Comparison of ENCODE assay signal across 9 mouse cellular contexts in the genomic region with DNA sequence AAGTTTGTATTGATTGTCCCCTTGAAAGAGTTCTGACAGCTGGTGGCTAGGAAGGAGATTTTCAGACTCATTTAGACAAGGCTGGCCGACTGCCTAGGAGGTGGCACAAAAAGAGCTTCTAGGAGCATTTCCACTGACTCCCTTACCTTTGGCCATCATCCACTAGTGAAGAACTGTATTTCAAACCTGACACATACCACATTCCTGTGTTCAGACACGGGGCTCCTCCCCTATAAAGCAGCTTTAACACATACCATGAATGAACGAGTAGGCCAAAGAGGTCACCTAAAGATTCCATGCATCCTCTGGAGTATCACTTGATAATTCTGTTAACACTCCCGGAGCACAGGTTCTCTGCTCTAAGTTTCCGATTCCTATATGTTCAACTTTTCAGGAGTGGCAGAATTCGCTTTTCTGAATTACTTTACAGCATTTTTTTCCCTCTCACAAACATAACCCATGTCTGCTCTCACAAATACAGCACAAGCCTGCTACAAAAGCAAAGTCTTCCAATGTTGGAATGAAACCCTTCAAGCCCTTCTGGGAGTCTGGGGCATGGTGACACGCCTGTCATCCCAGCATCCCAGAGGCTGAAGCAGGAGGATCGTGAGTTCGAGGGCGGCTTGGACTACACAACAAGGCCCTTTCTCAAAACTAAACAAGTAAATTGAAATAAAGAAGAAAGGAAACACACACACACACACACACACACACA. TPM values are rescaled to one million over a fixed set of nuclear protein-coding genes. Genes with fewer than 3 reads are reported as not detected.
DNase-seq lines count a peak whose midpoint lies in the region; ATAC-seq and TF ChIP-seq lines count a peak whose summit lies in the region.
"Had no signal": no experiment of that assay in that cellular context is flagged by ENCODE, and none has a peak within 500 bp of the region (broad histone marks: within the 10 kb centered on the region; RNA-seq: fewer than 3 reads in every experiment).

No protein-coding gene starts in this region.

- whole genome bisulfite sequencing in limb, embryonic 14.5 days, result 18% methylated on average over 10 of the region's 10 CpGs
- 22% methylated on average over 10 of the region's 10 CpGs for WGBS in neural tube, embryonic 14.5 days

- no peak for TF ChIP-seq POLR2A in limb, embryonic 14.5 days (IDR thresholded peaks at IDR 0.05; ENCODE audit: borderline replicate concordance, extremely low read depth, insufficient read depth, insufficient read length)

- H3K4me2 ChIP-seq in limb, embryonic 14.5 days (replicated peaks; ENCODE audit: low read depth, low read length, severe bottlenecking), result peak overlapping the region; percentile 60
- H3K4me2 ChIP-seq in neural tube, embryonic 14.5 days (ENCODE audit: low read depth, low read length), result peak overlapping the region; percentile 69

- H3K36me3 ChIP-seq in limb, embryonic 14.5 days (ENCODE audit: control insufficient read depth, insufficient read depth, low read length), result peaks cover 9% of the 10 kb centered on the region
- no peaks in the 10 kb centered on the region; the same call in 1 of the 2 replicates for H3K36me3 ChIP-seq in neural tube, embryonic 14.5 days (ENCODE audit: control insufficient read depth, insufficient read depth, low read length)

- intact Hi-C loops in gastrocnemius, postnatal 36 days (cut with DNase I), result loop anchor here (5.0 kb wide), 1 partner anchor 130 kb away; no protein-coding TSS in a partner anchor

- peak overlapping the region; percentile 88 for H3K9ac ChIP-seq in limb, embryonic 14.5 days (ENCODE audit: low read depth, low read length, severe bottlenecking)
- H3K9ac ChIP-seq in neural tube, embryonic 14.5 days (replicated peaks; ENCODE audit: low read depth, low read length), result peak overlapping the region; percentile 43

- 0 out of 2 replicates have a peak, but pooled peaks cover 4% of the 10 kb centered on the region for H3K4me1 ChIP-seq in limb, embryonic 14.5 days (ENCODE audit: control insufficient read depth, insufficient read depth, low read length)
- peaks cover 4% of the 10 kb centered on the region; the same call in 1 of the 2 replicates for H3K4me1 ChIP-seq in neural tube, embryonic 14.5 days (ENCODE audit: control insufficient read depth, insufficient read depth, low read length)

- H3K9me3 ChIP-seq in limb, embryonic 14.5 days (ENCODE audit: control insufficient read depth, low read length), result no peaks in the 10 kb centered on the region
- no peaks in the 10 kb centered on the region for H3K9me3 ChIP-seq in neural tube, embryonic 14.5 days (ENCODE audit: control insufficient read depth, low read length)

- peak overlapping the region; percentile 77 for H3K27ac ChIP-seq in limb, embryonic 14.5 days (replicated peaks; ENCODE audit: low read depth, low read length)
- H3K27ac ChIP-seq in neural tube, embryonic 14.5 days (ENCODE audit: low read depth, low read length), result peak overlapping the region; percentile 52; the same call in 1 of the 2 replicates

- H3K4me3 ChIP-seq in limb, embryonic 14.5 days (replicated peaks; ENCODE audit: low read length), result peak overlapping the region; percentile 72
- H3K4me3 ChIP-seq in neural tube, embryonic 14.5 days (ENCODE audit: low read depth, low read length), result peak overlapping the region; percentile 66

- DNase-seq in gastrocnemius, adult 18-20 months (ENCODE audit: low spot score), result peak; percentile 9
- DNase-seq in gastrocnemius, postnatal 36 days, result no peak
- peak; percentile 51 for DNase-seq in 416B (ENCODE audit: low read depth)
- DNase-seq in cerebellum, adult 18-20 months, result peak; percentile 18 to 21
- peak; percentile 0 for DNase-seq in forelimb bud, embryonic 11.5 days (ENCODE audit: low read depth, low spot score)
- DNase-seq in limb, embryonic 14.5 days (ENCODE audit: low spot score), result no peak
- DNase-seq in ovary, adult 18-20 months (ENCODE audit: low spot score), result no peak

- H3K27me3 ChIP-seq in limb, embryonic 14.5 days (ENCODE audit: control insufficient read depth, insufficient read depth, low read length), result no peaks in the 10 kb centered on the region
- H3K27me3 ChIP-seq in neural tube, embryonic 14.5 days (ENCODE audit: control insufficient read depth, insufficient read depth, low read length), result no peaks in the 10 kb centered on the region
- H3K27me3 ChIP-seq: Patski had no signal

- ATAC-seq in limb, embryonic 14.5 days (ENCODE audit: low FRiP score, low read depth), result peak; percentile 34
- no peak for ATAC-seq in neural tube, embryonic 14.5 days (ENCODE audit: low read depth)

RNA-seq across cellular contexts. Expression of gene Magohb, which starts 0.6 kb away (rescaled TPM):
- 1 to 10 TPM; 3.6 to 5.2 TPM for total RNA-seq in gastrocnemius, adult 18-20 months (2021)
- 1 to 10 TPM; 2.6 to 4.5 TPM for total RNA-seq in gastrocnemius, postnatal 36 days (2021)
- 26.2 and 35.8 TPM in 2 replicates for polyA plus RNA-seq in limb, embryonic 14.5 days (2012; rRNA removed)
- polyA plus RNA-seq in limb, embryonic 14.5 days (2014; fragmentation: Nextera tagmentation; extraction: Ambion mirVana), result 54.4 and 61.1 TPM in 2 replicates
- 40.9 and 42.0 TPM in 2 replicates for polyA plus RNA-seq in neural tube, embryonic 14.5 days (2014; fragmentation: Nextera tagmentation; extraction: Ambion mirVana)

RNA-seq across cellular contexts. Expression of gene Klra2, which starts 45.3 kb away (rescaled TPM):
- under 1 TPM in 1 of 2 experiments, not detected in 1; 0.14 TPM for total RNA-seq in gastrocnemius, adult 18-20 months (2021)
- total RNA-seq in gastrocnemius, postnatal 36 days (2021), result not detected
- 0.20 and 0.22 TPM in 2 replicates for polyA plus RNA-seq in limb, embryonic 14.5 days (2012; rRNA removed)
- 0.14 TPM in 1 of 2 replicates, not detected in the other for polyA plus RNA-seq in limb, embryonic 14.5 days (2014; fragmentation: Nextera tagmentation; extraction: Ambion mirVana)
- 0.11 TPM in 1 of 2 replicates, not detected in the other for polyA plus RNA-seq in neural tube, embryonic 14.5 days (2014; fragmentation: Nextera tagmentation; extraction: Ambion mirVana)

Comparison
In these comparisons a context has a peak if more than half of its experiments do, and no peak if none do; other contexts are left out.
1. DNase-seq: peak in gastrocnemius, adult 18-20 months (single experiment), 416B (single experiment), cerebellum, adult 18-20 months (2 of 2) and forelimb bud, embryonic 11.5 days (single experiment); none in gastrocnemius, postnatal 36 days (0 of 2), limb, embryonic 14.5 days (single experiment) and ovary, adult 18-20 months (single experiment).